Mouse (Mus musculus) thymus, adult 2 months (tissue): Measurements from ENCODE around the gene Bag2.
A peak's percentile ranks its signal among the peaks of the same experiment; 100 is the strongest.

ENCODE experiments used
- CTCF ChIP-seq: fragments of 200-500 bp; IDR thresholded peaks from 2 replicates; pipeline ENCODE4 v1.5.1; 2012; ENCODE audit warnings: mild to moderate bottlenecking, control low read depth, low read length, moderate library complexity, borderline replicate concordance; ENCODE audit not compliant: control insufficient read depth, poor library complexity, insufficient read depth; ENCODE audit errors: extremely low read depth
- POLR2A ChIP-seq: fragments of 200-500 bp; IDR thresholded peaks from 2 replicates; pipeline ENCODE4 v1.6.1; 2012; ENCODE audit warnings: mild to moderate bottlenecking, low read length, control low read depth, moderate library complexity; ENCODE audit not compliant: control insufficient read depth, poor library complexity, insufficient read depth; ENCODE audit errors: extremely low read depth

DNA sequence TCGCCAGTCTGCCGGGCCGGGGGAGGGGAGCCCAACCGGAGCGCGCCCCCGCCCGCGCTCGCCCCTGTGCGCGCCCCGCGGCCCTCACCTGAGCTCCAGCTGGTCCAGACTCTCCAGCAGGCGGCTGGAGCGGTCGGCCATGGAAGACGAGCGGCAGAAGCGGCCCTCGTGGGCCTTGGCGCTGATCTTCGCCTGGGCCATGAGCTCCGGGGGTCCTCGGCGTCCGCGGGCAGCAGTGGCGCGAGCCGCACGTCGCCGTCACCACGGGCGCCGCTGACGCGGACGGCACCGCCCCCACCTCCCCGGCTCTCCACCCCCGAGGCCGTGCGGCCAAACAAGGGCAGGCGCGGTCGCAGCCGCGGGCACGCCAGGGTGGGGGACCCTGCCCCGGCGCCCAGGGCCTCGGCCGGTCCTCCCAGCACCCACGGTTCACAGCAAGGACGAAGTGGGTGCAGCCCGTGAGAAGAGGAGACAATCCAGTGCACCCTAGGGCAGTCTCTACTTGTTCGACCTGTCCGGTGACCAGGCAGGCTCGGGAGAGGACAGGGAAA is at the start of gene Bag2:
- TF ChIP-seq CTCF (no peak), POLR2A (0 out of 2 replicates have a peak, but pooled peaks have one; percentile 15)
